Mouse (Mus musculus) gastrocnemius, postnatal 25 days (tissue): ENCODE data around the gene Arfrp1. TPM values are rescaled to one million over a fixed set of nuclear protein-coding genes. Genes with fewer than 3 reads are reported as not detected.

Source experiments
- DNase-seq: peaks from one replicate; pipeline ENCODE4 v3.0.0; 2022
- long read RNA-seq, 2 experiments: library from polyadenylated mRNA; stranded (forward); transcript quantifications; one replicate each; pipeline ENCODE4 v2.0.0; 2021
- total RNA-seq, 2 experiments: library from RNA; stranded (reverse); gene quantifications; 1 replicate in 1 of 2; 2 replicates in 1 of 2; pipeline ENCODE4 v1.2.3; 2021

Gene Arfrp1
- total RNA-seq = 10 to 100 TPM; 25.0 to 29.3 TPM
- long read RNA-seq, experiment 1, transcript Arfrp1-212 (7 exons, 2,318 nt) = minor isoform, 6 of 53 reads
- long read RNA-seq, experiment 1, transcript Arfrp1-203 (8 exons, 2,447 nt) = major isoform, 26 of 53 reads
- long read RNA-seq, experiment 1, partial matches to known transcripts = 2 of 53 reads
- long read RNA-seq, experiment 1, other reads (novel, unspliced or antisense) = 18 of 53 reads
- long read RNA-seq, experiment 2, transcript Arfrp1-203 (8 exons, 2,447 nt) = major isoform, 24 of 41 reads
- long read RNA-seq, experiment 2, partial matches to known transcripts = 2 of 41 reads
- long read RNA-seq, experiment 2, other reads (novel, unspliced or antisense) = 13 of 41 reads

- DNase-seq = peak; percentile 88
Measured at GRCm38 (mm10) chr2:181364860-181365596, at the start of gene Arfrp1, which contains the start of gene Zgpat. Gene Arfrp1, minus strand, starts transcription at chr2:181365404. Gene Zgpat, plus strand, starts transcription at chr2:181364928.

- no peak for DNase-seq
Measured at GRCm38 (mm10) chr2:181413141-181413540, 47.9 kb upstream of the Arfrp1 start.

GRCm38 (mm10) chr2:181410760-181411473 lies 45.7 kb upstream of the Arfrp1 start:
- DNase-seq = peak; percentile 42

- DNase-seq = no peak
Measured at GRCm38 (mm10) chr2:181409643-181410042, 44.4 kb upstream of the Arfrp1 start.

- DNase-seq = no peak
Measured at GRCm38 (mm10) chr2:181403722-181404121, 38.5 kb upstream of the Arfrp1 start.

- DNase-seq = no peak
Measured at GRCm38 (mm10) chr2:181401497-181401896, 36.3 kb upstream of the Arfrp1 start.

GRCm38 (mm10) chr2:181397207-181397761 lies 32.1 kb upstream of the Arfrp1 start:
- DNase-seq = no peak

GRCm38 (mm10) chr2:181394086-181394485 lies 28.9 kb upstream of the Arfrp1 start:
- DNase-seq = no peak

- peak; percentile 69 for DNase-seq
Measured at GRCm38 (mm10) chr2:181392600-181393213, 27.5 kb upstream of the Arfrp1 start.

GRCm38 (mm10) chr2:181391541-181391940 lies 26.3 kb upstream of the Arfrp1 start:
- no peak for DNase-seq

GRCm38 (mm10) chr2:181391022-181391421 lies 25.8 kb upstream of the Arfrp1 start:
- no peak for DNase-seq

GRCm38 (mm10) chr2:181390136-181390870 lies 25.1 kb upstream of the Arfrp1 start:
- DNase-seq = no peak

- DNase-seq = no peak
Measured at GRCm38 (mm10) chr2:181386663-181387210, 21.5 kb upstream of the Arfrp1 start.

- DNase-seq = peak; percentile 74
Measured at GRCm38 (mm10) chr2:181385885-181386284, 20.7 kb upstream of the Arfrp1 start.

GRCm38 (mm10) chr2:181384919-181385391 lies 19.8 kb upstream of the Arfrp1 start:
- DNase-seq = peak; percentile 82

- no peak for DNase-seq
Measured at GRCm38 (mm10) chr2:181384463-181384862, 19.3 kb upstream of the Arfrp1 start.

- DNase-seq = no peak
Measured at GRCm38 (mm10) chr2:181381631-181382306, 16.6 kb upstream of the Arfrp1 start.

- DNase-seq = no peak
Measured at GRCm38 (mm10) chr2:181381107-181381506, 15.9 kb upstream of the Arfrp1 start.

GRCm38 (mm10) chr2:181380251-181380650 lies 15.0 kb upstream of the Arfrp1 start:
- DNase-seq = no peak

GRCm38 (mm10) chr2:181379778-181380177 lies 14.6 kb upstream of the Arfrp1 start, which contains the start of gene Lime1:
Gene Lime1, plus strand, starts transcription at chr2:181380078.
- DNase-seq = no peak
